Mouse (Mus musculus): ENCODE measurements around the gene Cars. TPM values are rescaled to one million over a fixed set of nuclear protein-coding genes. Genes with fewer than 3 reads are reported as not detected.

Gene Cars
- total RNA-seq, 2 experiments from 2014 or later: 59.5 to 68.2 TPM

- intact Hi-C loops (cut with DNase I): loop anchor here (2.0 kb wide), 2 partner anchors 113 to 179 kb away; no protein-coding TSS in a partner anchor
Observed at GRCm38 (mm10) chr7:143583956-143584355, 15.9 kb downstream of the Cars start.

GRCm38 (mm10) chr7:143583025-143583424 is 16.9 kb downstream of the Cars start:
- H3K4me3 ChIP-seq: no peak overlapping the region
- no peak for DNase-seq (ENCODE audit: extremely low spot score in 1 of 2, low spot score in 2 of 2)
- no peak overlapping the region for H3K27ac ChIP-seq
- TF ChIP-seq CTCF (IDR thresholded peaks at IDR 0.05): no peak
- intact Hi-C loops (cut with DNase I): no loop called here

More at GRCm38 (mm10) chr7:143583956-143584355, 15.9 kb downstream of the Cars start:
- TF ChIP-seq CTCF (IDR thresholded peaks at IDR 0.05): peak; percentile 73
- DNase-seq (ENCODE audit: extremely low spot score in 1 of 2, low spot score in 2 of 2): peak; percentile 58
- Histone ChIP-seq H3K27ac (no peak overlapping the region), H3K4me3 (no peak overlapping the region)

GRCm38 (mm10) chr7:143575751-143576150 is 24.1 kb downstream of the Cars start:
- TF ChIP-seq CTCF (IDR thresholded peaks at IDR 0.05): no peak
- intact Hi-C loops (cut with DNase I): no loop called here
- no peak overlapping the region for H3K27ac ChIP-seq
- no peak overlapping the region for H3K4me3 ChIP-seq
- DNase-seq (ENCODE audit: extremely low spot score in 1 of 2, low spot score in 2 of 2): no peak

GRCm38 (mm10) chr7:143565648-143566039 is 34.2 kb downstream of the Cars start:
- DNase-seq (ENCODE audit: extremely low spot score in 1 of 2, low spot score in 2 of 2): no peak
- H3K27ac ChIP-seq: no peak overlapping the region
- no peak overlapping the region for H3K4me3 ChIP-seq
- intact Hi-C loops (cut with DNase I): no loop called here
- TF ChIP-seq CTCF (IDR thresholded peaks at IDR 0.05): no peak

GRCm38 (mm10) chr7:143565015-143565647 is 34.8 kb downstream of the Cars start:
- Histone ChIP-seq H3K4me3 (no peak overlapping the region), H3K27ac (no peak overlapping the region)
- TF ChIP-seq CTCF (IDR thresholded peaks at IDR 0.05): no peak
- intact Hi-C loops (cut with DNase I): no loop called here
- no peak for DNase-seq (ENCODE audit: extremely low spot score in 1 of 2, low spot score in 2 of 2)

GRCm38 (mm10) chr7:143563787-143564186 is 36.1 kb downstream of the Cars start:
- no peak overlapping the region for H3K4me3 ChIP-seq
- H3K27ac ChIP-seq: no peak overlapping the region
- no peak for TF ChIP-seq CTCF (IDR thresholded peaks at IDR 0.05)
- DNase-seq (ENCODE audit: extremely low spot score in 1 of 2, low spot score in 2 of 2): no peak
- intact Hi-C loops (cut with DNase I): no loop called here

- DNase-seq (ENCODE audit: extremely low spot score in 1 of 2, low spot score in 2 of 2): no peak
- no peak overlapping the region for H3K27ac ChIP-seq
- intact Hi-C loops (cut with DNase I): no loop called here
- TF ChIP-seq CTCF (IDR thresholded peaks at IDR 0.05): no peak
- H3K4me3 ChIP-seq: no peak overlapping the region
Observed at GRCm38 (mm10) chr7:143557616-143558015, 42.3 kb downstream of the Cars start.

- Histone ChIP-seq H3K27ac (no peak overlapping the region), H3K4me3 (no peak overlapping the region)
- TF ChIP-seq CTCF (IDR thresholded peaks at IDR 0.05): no peak
- DNase-seq (ENCODE audit: extremely low spot score in 1 of 2, low spot score in 2 of 2): peak; percentile 19 to 36
- intact Hi-C loops (cut with DNase I): no loop called here
Observed at GRCm38 (mm10) chr7:143556964-143557610, 42.8 kb downstream of the Cars start.

- DNase-seq (ENCODE audit: extremely low spot score in 1 of 2, low spot score in 2 of 2): no peak
- H3K4me3 ChIP-seq: peak overlapping the region; percentile 86
- peak overlapping the region; percentile 71 for H3K27ac ChIP-seq
- TF ChIP-seq CTCF (IDR thresholded peaks at IDR 0.05): no peak
- intact Hi-C loops (cut with DNase I): no loop called here
Observed at GRCm38 (mm10) chr7:143549588-143550220, 50.2 kb downstream of the Cars start.

- DNase-seq (ENCODE audit: extremely low spot score in 1 of 2, low spot score in 2 of 2): peak; percentile 100
- Histone ChIP-seq H3K27ac (peak within 1 kb of the TSS; percentile 71), H3K4me3 (peak within 1 kb of the TSS; percentile 86)
- no peak; the same call in 1 of the 2 replicates for TF ChIP-seq CTCF (IDR thresholded peaks at IDR 0.05)
- intact Hi-C loops (cut with DNase I): no loop called here
Observed at GRCm38 (mm10) chr7:143548976-143549457, 50.9 kb downstream of the Cars start, which contains the start of gene Nap1l4. Nap1l4 (minus strand) TSS chr7:143549106.

- TF ChIP-seq CTCF (IDR thresholded peaks at IDR 0.05): no peak
- peak overlapping the region; percentile 86 for H3K4me3 ChIP-seq
- intact Hi-C loops (cut with DNase I): no loop called here
- DNase-seq (ENCODE audit: extremely low spot score in 1 of 2, low spot score in 2 of 2): no peak
- peak overlapping the region; percentile 71 for H3K27ac ChIP-seq
Observed at GRCm38 (mm10) chr7:143548231-143548961, 51.5 kb downstream of the Cars start.

All from left cerebral cortex, adult 2 months (tissue).